Mouse (Mus musculus): ENCODE results near the gene Gm28635. TPM values are rescaled to one million over a fixed set of nuclear protein-coding genes. Genes with fewer than 3 reads are reported as not detected.

Gene Gm28635
- polyA plus RNA-seq, 1 experiment from 2014 or later, result not detected

- Histone ChIP-seq H3K4me1 (ENCODE audit: control insufficient read depth, insufficient read depth, low read length) (peaks cover 9% of the 10 kb centered on the region), H3K27me3 (ENCODE audit: control insufficient read depth, insufficient read depth, low read depth, low read length) (no peaks in the 10 kb centered on the region), H3K9ac (ENCODE audit: low read depth, low read length) (peak within 1 kb of the TSS; percentile 88), H3K9me3 (replicated peaks; ENCODE audit: control insufficient read depth, low read length, poor library complexity, severe bottlenecking) (no peaks in the 10 kb centered on the region), H3K27ac (ENCODE audit: low read length) (peak within 1 kb of the TSS; percentile 92), H3K4me2 (ENCODE audit: low read length) (peak within 1 kb of the TSS; percentile 63), H3K4me3 (ENCODE audit: low read depth, low read length) (peak within 1 kb of the TSS; percentile 95), H3K36me3 (ENCODE audit: control insufficient read depth, insufficient read depth, low read length) (peaks cover 7% of the 10 kb centered on the region; the same call in 1 of the 2 replicates)
- ATAC-seq, result peak; percentile 98
- under 1% methylated on average over 20 of the region's 20 CpGs for WGBS
Measured at GRCm38 (mm10) chr2:84670569-84670933, 7.3 kb downstream of the Gm28635 start, which contains the start of gene Selenoh. Selenoh (minus strand) TSS chr2:84670770.

- Histone ChIP-seq H3K36me3 (ENCODE audit: control insufficient read depth, insufficient read depth, low read length) (peaks cover 7% of the 10 kb centered on the region; the same call in 1 of the 2 replicates), H3K27ac (ENCODE audit: low read length) (peak overlapping the region; percentile 92), H3K9ac (ENCODE audit: low read depth, low read length) (peak overlapping the region; percentile 88), H3K27me3 (ENCODE audit: control insufficient read depth, insufficient read depth, low read depth, low read length) (no peaks in the 10 kb centered on the region), H3K4me3 (ENCODE audit: low read depth, low read length) (peak overlapping the region; percentile 95), H3K9me3 (replicated peaks; ENCODE audit: control insufficient read depth, low read length, poor library complexity, severe bottlenecking) (no peaks in the 10 kb centered on the region), H3K4me1 (ENCODE audit: control insufficient read depth, insufficient read depth, low read length) (peaks cover 9% of the 10 kb centered on the region), H3K4me2 (ENCODE audit: low read length) (peak overlapping the region; percentile 63)
- peak; percentile 88 for ATAC-seq
- WGBS, result 2% methylated on average over 39 of the region's 39 CpGs
Measured at GRCm38 (mm10) chr2:84669828-84670568, 7.8 kb downstream of the Gm28635 start.

GRCm38 (mm10) chr2:84666081-84666480, 11.8 kb downstream of the Gm28635 start:
- H3K4me3 ChIP-seq (ENCODE audit: low read depth, low read length), result no peak overlapping the region
- no peak overlapping the region for H3K27ac ChIP-seq (ENCODE audit: low read length)
- H3K4me1 ChIP-seq (ENCODE audit: control insufficient read depth, insufficient read depth, low read length), result peaks cover 8% of the 10 kb centered on the region
- no peak overlapping the region for H3K4me2 ChIP-seq (ENCODE audit: low read length)
- H3K27me3 ChIP-seq (ENCODE audit: control insufficient read depth, insufficient read depth, low read depth, low read length), result no peaks in the 10 kb centered on the region
- H3K9me3 ChIP-seq (replicated peaks; ENCODE audit: control insufficient read depth, low read length, poor library complexity, severe bottlenecking), result no peaks in the 10 kb centered on the region
- WGBS, result 73% methylated on average over 12 of the region's 12 CpGs
- ATAC-seq, result no peak
- no peaks in the 10 kb centered on the region for H3K36me3 ChIP-seq (ENCODE audit: control insufficient read depth, insufficient read depth, low read length)
- no peak overlapping the region for H3K9ac ChIP-seq (ENCODE audit: low read depth, low read length)

GRCm38 (mm10) chr2:84662866-84663265, 15.0 kb downstream of the Gm28635 start:
- no peak for ATAC-seq
- Histone ChIP-seq H3K27me3 (ENCODE audit: control insufficient read depth, insufficient read depth, low read depth, low read length) (no peaks in the 10 kb centered on the region), H3K27ac (ENCODE audit: low read length) (no peak overlapping the region), H3K4me3 (ENCODE audit: low read depth, low read length) (no peak overlapping the region), H3K4me2 (ENCODE audit: low read length) (no peak overlapping the region), H3K9me3 (replicated peaks; ENCODE audit: control insufficient read depth, low read length, poor library complexity, severe bottlenecking) (no peaks in the 10 kb centered on the region), H3K9ac (ENCODE audit: low read depth, low read length) (no peak overlapping the region), H3K4me1 (ENCODE audit: control insufficient read depth, insufficient read depth, low read length) (no peaks in the 10 kb centered on the region), H3K36me3 (ENCODE audit: control insufficient read depth, insufficient read depth, low read length) (no peaks in the 10 kb centered on the region)
- WGBS, result 19% methylated on average over 2 of the region's 2 CpGs

GRCm38 (mm10) chr2:84660253-84660652, 17.6 kb downstream of the Gm28635 start:
- Histone ChIP-seq H3K27ac (ENCODE audit: low read length) (no peak overlapping the region), H3K9me3 (replicated peaks; ENCODE audit: control insufficient read depth, low read length, poor library complexity, severe bottlenecking) (no peaks in the 10 kb centered on the region), H3K4me2 (ENCODE audit: low read length) (no peak overlapping the region), H3K36me3 (ENCODE audit: control insufficient read depth, insufficient read depth, low read length) (no peaks in the 10 kb centered on the region), H3K27me3 (ENCODE audit: control insufficient read depth, insufficient read depth, low read depth, low read length) (no peaks in the 10 kb centered on the region), H3K4me1 (ENCODE audit: control insufficient read depth, insufficient read depth, low read length) (no peaks in the 10 kb centered on the region), H3K4me3 (ENCODE audit: low read depth, low read length) (no peak overlapping the region), H3K9ac (ENCODE audit: low read depth, low read length) (no peak overlapping the region)
- ATAC-seq, result no peak
- WGBS, result 62% methylated on average over 3 of the region's 3 CpGs

- no peak within 1 kb of the TSS for H3K4me3 ChIP-seq (ENCODE audit: low read depth, low read length)
- 92% methylated on average over 32 of the region's 32 CpGs for WGBS
- H3K4me1 ChIP-seq (ENCODE audit: control insufficient read depth, insufficient read depth, low read length), result no peaks in the 10 kb centered on the region
- H3K27ac ChIP-seq (ENCODE audit: low read length), result no peak within 1 kb of the TSS
- ATAC-seq, result no peak
- H3K9ac ChIP-seq (ENCODE audit: low read depth, low read length), result no peak within 1 kb of the TSS
- H3K27me3 ChIP-seq (ENCODE audit: control insufficient read depth, insufficient read depth, low read depth, low read length), result no peaks in the 10 kb centered on the region
- H3K4me2 ChIP-seq (ENCODE audit: low read length), result no peak within 1 kb of the TSS
- no peaks in the 10 kb centered on the region for H3K9me3 ChIP-seq (replicated peaks; ENCODE audit: control insufficient read depth, low read length, poor library complexity, severe bottlenecking)
- no peaks in the 10 kb centered on the region for H3K36me3 ChIP-seq (ENCODE audit: control insufficient read depth, insufficient read depth, low read length)
Measured at GRCm38 (mm10) chr2:84658806-84659205, 19.0 kb downstream of the Gm28635 start, which contains the start of gene Btbd18. Btbd18 (plus strand) TSS chr2:84659079.

- Histone ChIP-seq H3K27me3 (ENCODE audit: control insufficient read depth, insufficient read depth, low read depth, low read length) (no peaks in the 10 kb centered on the region), H3K36me3 (ENCODE audit: control insufficient read depth, insufficient read depth, low read length) (no peaks in the 10 kb centered on the region), H3K9me3 (replicated peaks; ENCODE audit: control insufficient read depth, low read length, poor library complexity, severe bottlenecking) (no peaks in the 10 kb centered on the region), H3K4me2 (ENCODE audit: low read length) (no peak overlapping the region), H3K4me1 (ENCODE audit: control insufficient read depth, insufficient read depth, low read length) (peaks cover 6% of the 10 kb centered on the region; the same call in 1 of the 2 replicates), H3K4me3 (ENCODE audit: low read depth, low read length) (no peak overlapping the region), H3K9ac (ENCODE audit: low read depth, low read length) (no peak overlapping the region), H3K27ac (ENCODE audit: low read length) (no peak overlapping the region)
- no peak for ATAC-seq
- WGBS, result 73% methylated on average over 1 of the region's 1 CpGs
Measured at GRCm38 (mm10) chr2:84655864-84656263, 22.0 kb downstream of the Gm28635 start.

GRCm38 (mm10) chr2:84653354-84653753, 24.5 kb downstream of the Gm28635 start:
- Histone ChIP-seq H3K4me2 (ENCODE audit: low read length) (no peak overlapping the region), H3K36me3 (ENCODE audit: control insufficient read depth, insufficient read depth, low read length) (no peaks in the 10 kb centered on the region), H3K9me3 (replicated peaks; ENCODE audit: control insufficient read depth, low read length, poor library complexity, severe bottlenecking) (no peaks in the 10 kb centered on the region), H3K4me3 (ENCODE audit: low read depth, low read length) (no peak overlapping the region), H3K9ac (ENCODE audit: low read depth, low read length) (no peak overlapping the region), H3K4me1 (ENCODE audit: control insufficient read depth, insufficient read depth, low read length) (peaks cover 6% of the 10 kb centered on the region; the same call in 1 of the 2 replicates), H3K27me3 (ENCODE audit: control insufficient read depth, insufficient read depth, low read depth, low read length) (no peaks in the 10 kb centered on the region), H3K27ac (ENCODE audit: low read length) (no peak overlapping the region)
- ATAC-seq, result no peak

- peak within 1 kb of the TSS; percentile 79 for H3K9ac ChIP-seq (ENCODE audit: low read depth, low read length)
- ATAC-seq, result peak; percentile 98
- H3K4me1 ChIP-seq (ENCODE audit: control insufficient read depth, insufficient read depth, low read length), result peaks cover 27% of the 10 kb centered on the region
- peak within 1 kb of the TSS; percentile 63 for H3K4me2 ChIP-seq (ENCODE audit: low read length)
- WGBS, result 0% methylated on average over 15 of the region's 15 CpGs
- peak within 1 kb of the TSS; percentile 95 for H3K27ac ChIP-seq (ENCODE audit: low read length)
- H3K27me3 ChIP-seq (ENCODE audit: control insufficient read depth, insufficient read depth, low read depth, low read length), result no peaks in the 10 kb centered on the region
- H3K4me3 ChIP-seq (ENCODE audit: low read depth, low read length), result peak within 1 kb of the TSS; percentile 74
- H3K9me3 ChIP-seq (replicated peaks; ENCODE audit: control insufficient read depth, low read length, poor library complexity, severe bottlenecking), result no peaks in the 10 kb centered on the region
- no peaks in the 10 kb centered on the region for H3K36me3 ChIP-seq (ENCODE audit: control insufficient read depth, insufficient read depth, low read length)
Measured at GRCm38 (mm10) chr2:84650464-84651195, 27.2 kb downstream of the Gm28635 start, which contains the start of gene Ctnnd1. Ctnnd1 (minus strand) TSS chr2:84650765.

Measured in midbrain, embryonic 16.5 days (tissue).